Mouse (Mus musculus) stomach, embryonic 16.5 days (tissue): ENCODE measurements around the gene Trpt1. TPM values are rescaled to one million over a fixed set of nuclear protein-coding genes. Genes with fewer than 3 reads are reported as not detected.

Source experiments
- ATAC-seq: fragments of 200-750 bp; cut with Nextera tagmentation; 2 replicates; pipeline ENCODE4 v1.8.0; 2017; ENCODE audit warnings: moderate number of reproducible peaks, moderate TSS enrichment; ENCODE audit not compliant: insufficient read depth, low FRiP score
- H3K27ac ChIP-seq: fragments of 300-500 bp; sonication (generic); 2 replicates; pipeline ENCODE4 v1.5.1; 2014; ENCODE audit warnings: low read length
- H3K27me3 ChIP-seq: fragments of 300-500 bp; sonication (generic); 2 replicates; pipeline ENCODE4 v1.6.1; 2014; ENCODE audit warnings: low read length, control low read depth, mixed read lengths; ENCODE audit not compliant: control insufficient read depth, insufficient read depth
- H3K36me3 ChIP-seq: fragments of 300-500 bp; sonication (generic); 2 replicates; pipeline ENCODE4 v1.6.1; 2014; ENCODE audit warnings: low read length; ENCODE audit not compliant: control insufficient read depth, insufficient read depth
- H3K4me1 ChIP-seq: fragments of 300-500 bp; sonication (generic); 2 replicates; pipeline ENCODE4 v1.6.1; 2014; ENCODE audit warnings: low read length, control low read depth, mixed read lengths; ENCODE audit not compliant: control insufficient read depth, insufficient read depth
- H3K4me2 ChIP-seq: fragments of 300-500 bp; sonication (generic); 2 replicates; pipeline ENCODE4 v1.6.1; 2014; ENCODE audit warnings: low read depth, low read length, mixed read lengths
- H3K4me3 ChIP-seq: fragments of 300-500 bp; sonication (generic); replicated peaks from 2 replicates; pipeline ENCODE4 v1.5.1; 2014; ENCODE audit warnings: mild to moderate bottlenecking, low read length
- H3K9ac ChIP-seq: fragments of 300-500 bp; sonication (generic); 2 replicates; pipeline ENCODE4 v1.6.1; 2014; ENCODE audit warnings: low read length
- H3K9me3 ChIP-seq: fragments of 300-500 bp; sonication (generic); replicated peaks from 2 replicates; pipeline ENCODE4 v1.6.1; 2016; ENCODE audit warnings: low read length, control low read depth; ENCODE audit not compliant: control insufficient read depth
- WGBS: fragments of 180-500 bp; shearing (Covaris S2); extraction: QIAGEN DNeasy Blood & Tissue Kit; methylation state at CpG from one replicate; pipeline ENCODE4 v1.1.7; 2014; 5-methylcytosine and 5-hydroxymethylcytosine counted together
- polyA plus RNA-seq: library from polyadenylated mRNA; unstranded; fragments of >200 nt; fragmentation: Nextera tagmentation; extraction: Ambion mirVana; gene quantifications from 2 replicates; pipeline ENCODE4 v1.2.1, GENCODE M21; 2015

The Trpt1 gene
- polyA plus RNA-seq, 1 experiment from 2014 or later, result 12.0 TPM

GRCm38 (mm10) chr19:7019191-7019590, 23.3 kb downstream of the Trpt1 start, which contains the start of gene Fermt3:
TSS of gene Fermt3 (minus strand) at chr19:7019469.
- Histone ChIP-seq H3K27ac (peak within 1 kb of the TSS; percentile 64), H3K4me2 (peak within 1 kb of the TSS; percentile 6), H3K9me3 (no peaks in the 10 kb centered on the region), H3K36me3 (peaks cover 18% of the 10 kb centered on the region), H3K9ac (peak within 1 kb of the TSS; percentile 48; the same call in 1 of the 2 replicates), H3K4me1 (no peaks in the 10 kb centered on the region), H3K27me3 (no peaks in the 10 kb centered on the region), H3K4me3 (peak within 1 kb of the TSS; percentile 12)
- ATAC-seq, result peak; percentile 71
- 70% methylated on average over 5 of the region's 5 CpGs for WGBS

GRCm38 (mm10) chr19:7020224-7020641, 24.3 kb downstream of the Trpt1 start:
- WGBS, result 45% methylated on average over 3 of the region's 3 CpGs
- Histone ChIP-seq H3K4me1 (no peaks in the 10 kb centered on the region), H3K9ac (no peak overlapping the region), H3K27ac (no peak overlapping the region), H3K4me2 (no peak overlapping the region), H3K4me3 (no peak overlapping the region), H3K27me3 (no peaks in the 10 kb centered on the region), H3K9me3 (no peaks in the 10 kb centered on the region), H3K36me3 (peaks cover 26% of the 10 kb centered on the region)
- peak; percentile 74; the same call in 1 of the 2 replicates for ATAC-seq

- no peak overlapping the region for H3K9ac ChIP-seq
- H3K36me3 ChIP-seq, result peaks cover 37% of the 10 kb centered on the region
- no peak for ATAC-seq
- H3K4me3 ChIP-seq, result no peak overlapping the region
- no peaks in the 10 kb centered on the region for H3K4me1 ChIP-seq
- no peak overlapping the region for H3K4me2 ChIP-seq
- 93% methylated on average over 5 of the region's 5 CpGs for WGBS
- no peaks in the 10 kb centered on the region for H3K27me3 ChIP-seq
- H3K27ac ChIP-seq, result no peak overlapping the region
- H3K9me3 ChIP-seq, result no peaks in the 10 kb centered on the region
Measured at GRCm38 (mm10) chr19:7029531-7029930, 33.6 kb downstream of the Trpt1 start.

GRCm38 (mm10) chr19:7034006-7034405, 38.1 kb downstream of the Trpt1 start:
- Histone ChIP-seq H3K9ac (no peak overlapping the region), H3K27ac (no peak overlapping the region), H3K27me3 (no peaks in the 10 kb centered on the region), H3K4me2 (no peak overlapping the region), H3K4me3 (no peak overlapping the region), H3K9me3 (no peaks in the 10 kb centered on the region), H3K4me1 (peaks cover 14% of the 10 kb centered on the region), H3K36me3 (peaks cover 15% of the 10 kb centered on the region)
- WGBS, result 92% methylated on average over 5 of the region's 5 CpGs
- ATAC-seq, result no peak

GRCm38 (mm10) chr19:7039088-7039720, 43.3 kb downstream of the Trpt1 start:
- Histone ChIP-seq H3K9me3 (no peaks in the 10 kb centered on the region), H3K9ac (peak overlapping the region; percentile 96), H3K4me2 (peak overlapping the region; percentile 95), H3K27me3 (no peaks in the 10 kb centered on the region), H3K4me1 (peaks cover 18% of the 10 kb centered on the region), H3K36me3 (0 out of 2 replicates have a peak, but pooled peaks cover 5% of the 10 kb centered on the region), H3K27ac (peak overlapping the region; percentile 87), H3K4me3 (peak overlapping the region; percentile 94)
- ATAC-seq, result peak; percentile 1
- WGBS, result 1% methylated on average over 35 of the region's 35 CpGs

- Histone ChIP-seq H3K9me3 (no peaks in the 10 kb centered on the region), H3K36me3 (no peaks in the 10 kb centered on the region), H3K27ac (peak within 1 kb of the TSS; percentile 94), H3K4me1 (peaks cover 18% of the 10 kb centered on the region), H3K4me2 (peak within 1 kb of the TSS; percentile 95), H3K9ac (peak within 1 kb of the TSS; percentile 96), H3K4me3 (peak within 1 kb of the TSS; percentile 94), H3K27me3 (no peaks in the 10 kb centered on the region)
- WGBS, result under 1% methylated on average over 48 of the region's 49 CpGs
- peak; percentile 99 for ATAC-seq
Measured at GRCm38 (mm10) chr19:7039841-7040636, 44.1 kb downstream of the Trpt1 start, which contains the start of gene Stip1. TSS of gene Stip1 (minus strand) at chr19:7039967.

GRCm38 (mm10) chr19:7040637-7041130, 44.8 kb downstream of the Trpt1 start:
- Histone ChIP-seq H3K4me1 (peaks cover 18% of the 10 kb centered on the region), H3K27ac (peak overlapping the region; percentile 94), H3K4me2 (peak overlapping the region; percentile 75), H3K27me3 (no peaks in the 10 kb centered on the region), H3K4me3 (peak overlapping the region; percentile 70), H3K9me3 (no peaks in the 10 kb centered on the region), H3K9ac (peak overlapping the region; percentile 83), H3K36me3 (no peaks in the 10 kb centered on the region)
- no peak for ATAC-seq
- 19% methylated on average over 13 of the region's 13 CpGs for WGBS

- no peak overlapping the region for H3K27ac ChIP-seq
Measured at GRCm38 (mm10) chr19:7041171-7041570, 45.2 kb downstream of the Trpt1 start.

GRCm38 (mm10) chr19:7044279-7044678, 48.3 kb downstream of the Trpt1 start:
- Histone ChIP-seq H3K27me3 (no peaks in the 10 kb centered on the region), H3K4me1 (peaks cover 4% of the 10 kb centered on the region; the same call in 1 of the 2 replicates), H3K27ac (no peak overlapping the region), H3K9me3 (no peaks in the 10 kb centered on the region), H3K9ac (no peak overlapping the region), H3K4me3 (no peak overlapping the region), H3K36me3 (no peaks in the 10 kb centered on the region), H3K4me2 (no peak overlapping the region)
- WGBS, result 69% methylated on average over 4 of the region's 4 CpGs
- no peak for ATAC-seq

More at GRCm38 (mm10) chr19:7041171-7041570, 45.2 kb downstream of the Trpt1 start:
- no peak overlapping the region for H3K9ac ChIP-seq
- H3K9me3 ChIP-seq, result no peaks in the 10 kb centered on the region
- no peak overlapping the region for H3K4me2 ChIP-seq
- H3K4me3 ChIP-seq, result no peak overlapping the region
- no peaks in the 10 kb centered on the region for H3K36me3 ChIP-seq
- H3K27me3 ChIP-seq, result no peaks in the 10 kb centered on the region
- 97% methylated on average over 2 of the region's 2 CpGs for WGBS
- peaks cover 18% of the 10 kb centered on the region for H3K4me1 ChIP-seq
- no peak for ATAC-seq
